Mouse (Mus musculus) gastrocnemius, postnatal 36 days (tissue): ENCODE results near the gene Celsr1. TPM values are rescaled to one million over a fixed set of nuclear protein-coding genes. Genes with fewer than 3 reads are reported as not detected.
"Not testable (repeated sequence)": the region's sequence is repeated elsewhere in the genome, so short reads cannot be mapped to it uniquely, and the experiment has no call there.

Experiments used
- DNase-seq, 2 experiments: peaks; one replicate each; pipeline ENCODE4 v3.0.0; 2022
- intact Hi-C: fragments of 180-260 bp; cut with DNase I; formaldehyde crosslinking; loops from one replicate; pipeline ENCODE4 v1.15.1; 2025
- total RNA-seq, 2 experiments: library from RNA; stranded (reverse); gene quantifications; 2 replicates each; pipeline ENCODE4 v1.2.3; 2021

Celsr1 gene
- total RNA-seq, 2 experiments from 2014 or later: 0.10 to 0.37 TPM

GRCm38 (mm10) chr15:85903826-85904225 lies 129.8 kb downstream of the Celsr1 start:
- no peak for DNase-seq
- intact Hi-C loops: no loop called here

- intact Hi-C loops: no loop called here
- DNase-seq: no peak
Observed at GRCm38 (mm10) chr15:85902505-85902904, 131.1 kb downstream of the Celsr1 start.

GRCm38 (mm10) chr15:85900801-85901200 lies 132.8 kb downstream of the Celsr1 start:
- intact Hi-C loops: no loop called here

GRCm38 (mm10) chr15:85900318-85900717 lies 133.3 kb downstream of the Celsr1 start:
- no peak for DNase-seq
- intact Hi-C loops: no loop called here

More at GRCm38 (mm10) chr15:85900801-85901200, 132.8 kb downstream of the Celsr1 start:
- DNase-seq: no peak

- no peak for DNase-seq
- intact Hi-C loops: loop anchor here (5.0 kb wide), 1 partner anchor 233 kb away; no protein-coding TSS in a partner anchor
Observed at GRCm38 (mm10) chr15:85899396-85899795, 134.2 kb downstream of the Celsr1 start.

GRCm38 (mm10) chr15:85897113-85897512 lies 136.5 kb downstream of the Celsr1 start:
- DNase-seq: no peak
- intact Hi-C loops: loop anchor here (5.0 kb wide), 1 partner anchor 235 kb away; no protein-coding TSS in a partner anchor

GRCm38 (mm10) chr15:85896284-85896683 lies 137.3 kb downstream of the Celsr1 start:
- DNase-seq: peak; percentile 53 to 56
- intact Hi-C loops: loop anchor here (1.0 to 5.0 kb wide), 2 partner anchors 142 to 236 kb away; no protein-coding TSS in a partner anchor

GRCm38 (mm10) chr15:85893871-85894270 lies 139.7 kb downstream of the Celsr1 start:
- no peak for DNase-seq
- intact Hi-C loops: no loop called here

GRCm38 (mm10) chr15:85892498-85893118 lies 141.0 kb downstream of the Celsr1 start:
- DNase-seq: no peak
- intact Hi-C loops: no loop called here

- intact Hi-C loops: no loop called here
- no peak for DNase-seq
Observed at GRCm38 (mm10) chr15:85891971-85892370, 141.6 kb downstream of the Celsr1 start.

GRCm38 (mm10) chr15:85889235-85889634 lies 144.3 kb downstream of the Celsr1 start:
- DNase-seq: no peak
- intact Hi-C loops: no loop called here

- no peak for DNase-seq
- intact Hi-C loops: no loop called here
Observed at GRCm38 (mm10) chr15:85885606-85886005, 148.0 kb downstream of the Celsr1 start.

- intact Hi-C loops: no loop called here
- no peak for DNase-seq
Observed at GRCm38 (mm10) chr15:85879498-85879895, 154.1 kb downstream of the Celsr1 start.

- intact Hi-C loops: no loop called here
- peak; percentile 83 to 89 for DNase-seq
Observed at GRCm38 (mm10) chr15:85878848-85879497, 154.6 kb downstream of the Celsr1 start, which contains the start of gene Trmu. TSS of gene Trmu (plus strand) at chr15:85879312.

GRCm38 (mm10) chr15:85877336-85877735 lies 156.2 kb downstream of the Celsr1 start:
- no peak for DNase-seq
- intact Hi-C loops: no loop called here

GRCm38 (mm10) chr15:85867696-85868095 lies 165.9 kb downstream of the Celsr1 start:
- DNase-seq: peak; percentile 45 to 49
- intact Hi-C loops: loop anchor here (2.0 to 5.0 kb wide), 2 partner anchors 151 to 270 kb away; no protein-coding TSS in a partner anchor

GRCm38 (mm10) chr15:85865913-85866312 lies 167.7 kb downstream of the Celsr1 start:
- intact Hi-C loops: loop anchor here (2.0 to 5.0 kb wide), 2 partner anchors 149 to 269 kb away; no protein-coding TSS in a partner anchor
- not testable (repeated sequence) for DNase-seq

- intact Hi-C loops: no loop called here
- peak; percentile 87 to 91 for DNase-seq
Observed at GRCm38 (mm10) chr15:85859490-85860031, 174.0 kb downstream of the Celsr1 start, which contains the start of gene Gtse1. TSS of gene Gtse1 (plus strand) at chr15:85859745.

- intact Hi-C loops: no loop called here
- DNase-seq: no peak
Observed at GRCm38 (mm10) chr15:85858980-85859489, 174.5 kb downstream of the Celsr1 start.

- no peak for DNase-seq
- intact Hi-C loops: no loop called here
Observed at GRCm38 (mm10) chr15:85851656-85852392, 181.8 kb downstream of the Celsr1 start.
